Mouse (Mus musculus) T-cell, adult 2 months (primary cell): ENCODE data around the gene Usp49.
A peak's percentile ranks its signal among the peaks of the same experiment; 100 is the strongest.
"Not testable (repeated sequence)": the region's sequence is repeated elsewhere in the genome, so short reads cannot be mapped to it uniquely, and the experiment has no call there.

Experiments
- DNase-seq: peaks from one replicate; pipeline ENCODE4 v3.0.0; 2022; ENCODE audit warnings: low spot score

The Usp49 gene

GRCm38 (mm10) chr17:47651953-47652352 is 21.5 kb downstream of the Usp49 start:
- DNase-seq = no peak

GRCm38 (mm10) chr17:47654346-47654745 is 23.9 kb downstream of the Usp49 start:
- DNase-seq = not testable (repeated sequence)

- DNase-seq = no peak
Measured at GRCm38 (mm10) chr17:47655697-47656096, 25.2 kb downstream of the Usp49 start.

GRCm38 (mm10) chr17:47657901-47658300 is 27.4 kb downstream of the Usp49 start:
- DNase-seq = no peak

GRCm38 (mm10) chr17:47658741-47659243 is 28.3 kb downstream of the Usp49 start:
- DNase-seq = no peak

GRCm38 (mm10) chr17:47663009-47663713 is 32.7 kb downstream of the Usp49 start:
- DNase-seq = no peak

- DNase-seq = no peak
Measured at GRCm38 (mm10) chr17:47664474-47664873, 34.0 kb downstream of the Usp49 start.

- DNase-seq = no peak
Measured at GRCm38 (mm10) chr17:47669166-47669565, 38.7 kb downstream of the Usp49 start.

GRCm38 (mm10) chr17:47671988-47672310 is 41.5 kb downstream of the Usp49 start:
- no peak for DNase-seq

GRCm38 (mm10) chr17:47672311-47673111 is 42.0 kb downstream of the Usp49 start:
- DNase-seq = no peak

- peak; percentile 35 for DNase-seq
Measured at GRCm38 (mm10) chr17:47676581-47676980, 46.1 kb downstream of the Usp49 start.

GRCm38 (mm10) chr17:47678238-47678637 is 47.7 kb downstream of the Usp49 start:
- no peak for DNase-seq

GRCm38 (mm10) chr17:47678702-47679101 is 48.2 kb downstream of the Usp49 start:
- no peak for DNase-seq

GRCm38 (mm10) chr17:47682836-47683235 is 52.3 kb downstream of the Usp49 start:
- DNase-seq = no peak

GRCm38 (mm10) chr17:47687409-47688343 is 57.2 kb downstream of the Usp49 start:
- peak; percentile 95 for DNase-seq

- DNase-seq = no peak
Measured at GRCm38 (mm10) chr17:47688344-47688607, 57.8 kb downstream of the Usp49 start, which contains the start of gene Tomm6. TSS of gene Tomm6 (minus strand) at chr17:47688386.

- DNase-seq = peak; percentile 40
Measured at GRCm38 (mm10) chr17:47688608-47689575, 58.4 kb downstream of the Usp49 start, which contains the start of gene Frs3. TSS of gene Frs3 (plus strand) at chr17:47689030.

GRCm38 (mm10) chr17:47689894-47690293 is 59.4 kb downstream of the Usp49 start:
- DNase-seq = no peak

GRCm38 (mm10) chr17:47691650-47692049 is 61.2 kb downstream of the Usp49 start:
- no peak for DNase-seq

GRCm38 (mm10) chr17:47693671-47694441 is 63.4 kb downstream of the Usp49 start:
- no peak for DNase-seq

- DNase-seq = no peak
Measured at GRCm38 (mm10) chr17:47694442-47694502, 63.8 kb downstream of the Usp49 start, which contains the start of gene Gm21981. TSS of gene Gm21981 (minus strand) at chr17:47694455.
